Mouse (Mus musculus) stomach, embryonic 16.5 days (tissue): ENCODE measurements around the gene Zcchc2. TPM values are rescaled to one million over a fixed set of nuclear protein-coding genes. Genes with fewer than 3 reads are reported as not detected.
A peak's percentile ranks its signal among the peaks of the same experiment; 100 is the strongest.

Source experiments
- ATAC-seq: fragments of 200-750 bp; cut with Nextera tagmentation; 2 replicates; pipeline ENCODE4 v1.8.0; 2017; ENCODE audit warnings: moderate number of reproducible peaks, moderate TSS enrichment; ENCODE audit not compliant: insufficient read depth, low FRiP score
- H3K27ac ChIP-seq: fragments of 300-500 bp; sonication (generic); 2 replicates; pipeline ENCODE4 v1.5.1; 2014; ENCODE audit warnings: low read length
- H3K27me3 ChIP-seq: fragments of 300-500 bp; sonication (generic); 2 replicates; pipeline ENCODE4 v1.6.1; 2014; ENCODE audit warnings: low read length, control low read depth, mixed read lengths; ENCODE audit not compliant: control insufficient read depth, insufficient read depth
- H3K36me3 ChIP-seq: fragments of 300-500 bp; sonication (generic); 2 replicates; pipeline ENCODE4 v1.6.1; 2014; ENCODE audit warnings: low read length; ENCODE audit not compliant: control insufficient read depth, insufficient read depth
- H3K4me1 ChIP-seq: fragments of 300-500 bp; sonication (generic); 2 replicates; pipeline ENCODE4 v1.6.1; 2014; ENCODE audit warnings: low read length, control low read depth, mixed read lengths; ENCODE audit not compliant: control insufficient read depth, insufficient read depth
- H3K4me2 ChIP-seq: fragments of 300-500 bp; sonication (generic); 2 replicates; pipeline ENCODE4 v1.6.1; 2014; ENCODE audit warnings: low read depth, low read length, mixed read lengths
- H3K4me3 ChIP-seq: fragments of 300-500 bp; sonication (generic); replicated peaks from 2 replicates; pipeline ENCODE4 v1.5.1; 2014; ENCODE audit warnings: mild to moderate bottlenecking, low read length
- H3K9ac ChIP-seq: fragments of 300-500 bp; sonication (generic); 2 replicates; pipeline ENCODE4 v1.6.1; 2014; ENCODE audit warnings: low read length
- H3K9me3 ChIP-seq: fragments of 300-500 bp; sonication (generic); replicated peaks from 2 replicates; pipeline ENCODE4 v1.6.1; 2016; ENCODE audit warnings: low read length, control low read depth; ENCODE audit not compliant: control insufficient read depth
- WGBS: fragments of 180-500 bp; shearing (Covaris S2); extraction: QIAGEN DNeasy Blood & Tissue Kit; methylation state at CpG from one replicate; pipeline ENCODE4 v1.1.7; 2014; 5-methylcytosine and 5-hydroxymethylcytosine counted together
- polyA plus RNA-seq: library from polyadenylated mRNA; unstranded; fragments of >200 nt; fragmentation: Nextera tagmentation; extraction: Ambion mirVana; gene quantifications from 2 replicates; pipeline ENCODE4 v1.2.1, GENCODE M21; 2015

The Zcchc2 gene
- polyA plus RNA-seq, 1 experiment from 2014 or later: 2.2 TPM

DNA sequence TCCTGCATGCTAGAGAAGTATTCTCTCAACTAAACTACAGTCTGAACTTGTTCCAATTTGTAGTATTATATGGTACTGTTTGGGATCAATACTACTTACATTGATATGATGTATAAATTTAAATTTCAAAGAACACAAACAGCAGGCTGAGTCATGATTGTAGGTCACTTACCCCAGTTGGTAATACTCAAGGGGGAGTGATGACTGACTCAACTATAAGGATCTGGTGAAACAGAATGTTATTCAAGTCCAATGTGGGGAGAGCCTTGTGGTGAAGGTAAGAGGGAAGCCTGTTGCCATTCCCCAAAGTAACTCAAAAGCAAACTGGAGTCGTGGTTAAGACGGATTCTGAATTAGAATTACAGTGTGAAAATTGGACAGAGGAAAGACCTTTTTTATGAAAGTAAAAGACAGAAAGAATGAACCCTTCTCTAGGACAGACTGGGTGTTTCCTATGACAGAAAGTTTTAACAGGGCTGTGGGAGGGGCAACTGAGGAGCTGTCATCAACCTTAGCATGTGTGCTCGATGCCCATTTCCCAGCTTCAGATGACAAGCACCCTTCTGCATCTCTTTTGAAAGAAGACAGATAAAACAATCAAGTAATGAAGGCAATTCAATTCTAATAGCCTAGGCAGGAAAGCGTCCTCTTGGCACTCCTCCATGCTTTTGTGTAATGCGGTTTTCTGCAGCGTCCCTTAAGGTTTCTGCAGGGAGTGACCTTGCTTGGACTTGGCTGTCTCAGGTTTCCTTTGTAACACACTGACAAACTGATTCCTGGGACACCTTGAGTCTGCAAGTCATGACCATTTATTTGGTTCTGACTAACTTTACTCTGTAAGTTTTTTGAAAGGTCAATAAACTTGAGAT, 7.5 kb upstream of the Zcchc2 start:
- ATAC-seq: no peak
- Histone ChIP-seq H3K9me3 (no peaks in the 10 kb centered on the region), H3K27me3 (no peaks in the 10 kb centered on the region), H3K27ac (no peak overlapping the region), H3K4me2 (no peak overlapping the region), H3K36me3 (no peaks in the 10 kb centered on the region), H3K9ac (no peak overlapping the region), H3K4me1 (no peaks in the 10 kb centered on the region), H3K4me3 (no peak overlapping the region)
- 59% methylated on average over 6 of the region's 6 CpGs for WGBS

GRCm38 (mm10) chr1:105984172-105984571, 6.0 kb upstream of the Zcchc2 start:
- Histone ChIP-seq H3K4me3 (no peak overlapping the region), H3K4me2 (no peak overlapping the region), H3K4me1 (no peaks in the 10 kb centered on the region), H3K27ac (no peak overlapping the region), H3K9me3 (no peaks in the 10 kb centered on the region), H3K9ac (no peak overlapping the region), H3K27me3 (no peaks in the 10 kb centered on the region), H3K36me3 (no peaks in the 10 kb centered on the region)
- 94% methylated on average over 3 of the region's 3 CpGs for WGBS
- ATAC-seq: no peak

DNA sequence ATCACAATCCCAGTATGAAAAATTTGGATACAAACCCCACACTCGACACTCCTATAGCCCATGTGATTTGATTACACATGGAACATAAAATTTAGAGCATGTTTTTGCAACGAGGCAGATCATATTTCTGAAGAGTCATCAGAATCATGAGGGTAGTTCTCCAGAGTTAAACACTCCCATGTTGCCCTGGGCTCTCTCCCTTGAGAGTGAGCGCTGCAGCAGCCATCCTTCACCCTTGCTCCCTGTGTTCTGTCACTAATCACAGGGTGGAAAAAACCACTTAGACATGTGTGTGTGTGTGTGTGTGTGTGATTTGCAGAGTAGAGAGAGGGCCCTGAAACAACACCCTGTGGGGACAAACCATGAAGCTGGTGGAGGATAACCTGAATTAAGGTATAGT, 2.0 kb upstream of the Zcchc2 start:
- WGBS: 45% methylated on average over 3 of the region's 3 CpGs
- Histone ChIP-seq H3K4me2 (no peak overlapping the region), H3K9me3 (no peaks in the 10 kb centered on the region), H3K4me1 (peaks cover 3% of the 10 kb centered on the region), H3K4me3 (no peak overlapping the region), H3K36me3 (no peaks in the 10 kb centered on the region), H3K27ac (no peak overlapping the region), H3K27me3 (no peaks in the 10 kb centered on the region), H3K9ac (no peak overlapping the region)
- no peak for ATAC-seq

GRCm38 (mm10) chr1:105988903-105989639, 1.1 kb upstream of the Zcchc2 start:
- Histone ChIP-seq H3K27ac (no peak overlapping the region), H3K27me3 (no peaks in the 10 kb centered on the region), H3K4me1 (peaks cover 6% of the 10 kb centered on the region), H3K9ac (no peak overlapping the region), H3K4me2 (peak overlapping the region; percentile 71), H3K36me3 (no peaks in the 10 kb centered on the region), H3K9me3 (no peaks in the 10 kb centered on the region), H3K4me3 (peak overlapping the region; percentile 86)
- WGBS: 60% methylated on average over 14 of the region's 14 CpGs
- ATAC-seq: no peak

DNA sequence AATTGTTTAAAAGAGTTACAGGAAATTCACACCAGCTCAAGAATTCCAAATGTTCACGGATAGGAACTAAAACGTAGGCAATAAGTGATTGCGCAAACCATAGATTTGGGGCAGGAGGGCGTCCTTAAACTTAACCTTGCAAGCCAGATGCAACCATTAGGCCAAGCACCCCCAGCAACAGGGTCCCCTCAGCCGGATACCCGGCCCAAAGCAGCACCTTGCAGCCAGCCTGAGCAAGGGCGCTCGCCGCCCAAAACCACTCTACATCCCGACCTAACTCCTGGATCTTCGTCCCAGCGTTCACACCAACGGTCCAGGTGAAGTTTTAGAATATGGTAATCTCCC, 594 bp upstream of the Zcchc2 start:
- no peak overlapping the region; the same call in 1 of the 2 replicates for H3K27ac ChIP-seq
- no peak for ATAC-seq

DNA sequence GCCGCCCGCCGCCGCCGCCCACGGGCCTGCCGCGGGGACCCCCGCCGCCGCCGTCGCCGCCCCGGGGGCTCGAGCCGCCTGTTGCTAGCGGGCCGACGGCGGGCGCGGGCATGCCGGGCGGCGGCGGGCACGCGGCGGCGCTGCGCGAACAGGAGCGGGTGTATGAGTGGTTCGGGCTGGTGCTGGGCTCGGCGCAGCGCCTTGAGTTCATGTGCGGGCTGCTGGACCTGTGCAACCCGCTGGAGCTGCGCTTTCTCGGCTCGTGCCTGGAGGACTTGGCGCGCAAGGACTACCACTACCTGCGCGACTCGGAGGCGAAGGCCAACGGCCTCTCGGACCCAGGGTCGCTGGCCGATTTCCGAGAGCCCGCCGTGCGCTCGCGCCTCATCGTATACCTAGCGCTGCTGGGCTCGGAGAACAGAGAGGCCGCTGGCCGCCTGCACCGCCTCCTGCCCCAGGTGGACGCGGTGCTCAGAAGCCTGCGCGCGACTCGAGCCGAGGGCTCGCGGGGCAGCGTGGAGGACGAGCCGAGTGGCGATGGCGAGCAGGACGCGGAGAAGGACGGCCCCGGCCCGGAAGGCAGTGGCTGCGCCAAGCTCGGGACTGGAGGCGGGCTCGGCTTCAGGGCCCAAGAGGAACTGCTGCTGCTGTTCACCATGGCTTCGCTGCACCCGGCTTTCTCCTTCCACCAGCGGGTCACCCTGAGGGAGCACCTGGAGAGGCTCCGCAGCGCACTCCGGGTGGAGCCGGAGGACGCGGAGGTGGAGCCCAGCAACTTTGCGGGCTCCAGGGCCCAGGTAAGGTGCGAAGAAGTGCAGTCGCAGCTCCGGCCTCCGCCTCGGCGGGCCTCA, 930 bp downstream of the Zcchc2 start:
- no peaks in the 10 kb centered on the region for H3K9me3 ChIP-seq
- no peaks in the 10 kb centered on the region for H3K27me3 ChIP-seq
- H3K4me1 ChIP-seq: peaks cover 6% of the 10 kb centered on the region
- H3K27ac ChIP-seq: peak overlapping the region; percentile 97
- peak overlapping the region; percentile 97 for H3K4me2 ChIP-seq
- H3K9ac ChIP-seq: peak overlapping the region; percentile 94
- ATAC-seq: peak; percentile 10; the same call in 1 of the 2 replicates
- peak overlapping the region; percentile 86 for H3K4me3 ChIP-seq
- H3K36me3 ChIP-seq: no peaks in the 10 kb centered on the region
- WGBS: under 1% methylated on average over 104 of the region's 104 CpGs

More for the DNA sequence above, 594 bp upstream of the Zcchc2 start:
- Histone ChIP-seq H3K4me2 (peak overlapping the region; percentile 71), H3K9ac (peak overlapping the region; percentile 94), H3K27me3 (no peaks in the 10 kb centered on the region), H3K4me1 (peaks cover 6% of the 10 kb centered on the region), H3K9me3 (no peaks in the 10 kb centered on the region), H3K4me3 (peak overlapping the region; percentile 86), H3K36me3 (no peaks in the 10 kb centered on the region)
- WGBS: 1% methylated on average over 13 of the region's 13 CpGs

DNA sequence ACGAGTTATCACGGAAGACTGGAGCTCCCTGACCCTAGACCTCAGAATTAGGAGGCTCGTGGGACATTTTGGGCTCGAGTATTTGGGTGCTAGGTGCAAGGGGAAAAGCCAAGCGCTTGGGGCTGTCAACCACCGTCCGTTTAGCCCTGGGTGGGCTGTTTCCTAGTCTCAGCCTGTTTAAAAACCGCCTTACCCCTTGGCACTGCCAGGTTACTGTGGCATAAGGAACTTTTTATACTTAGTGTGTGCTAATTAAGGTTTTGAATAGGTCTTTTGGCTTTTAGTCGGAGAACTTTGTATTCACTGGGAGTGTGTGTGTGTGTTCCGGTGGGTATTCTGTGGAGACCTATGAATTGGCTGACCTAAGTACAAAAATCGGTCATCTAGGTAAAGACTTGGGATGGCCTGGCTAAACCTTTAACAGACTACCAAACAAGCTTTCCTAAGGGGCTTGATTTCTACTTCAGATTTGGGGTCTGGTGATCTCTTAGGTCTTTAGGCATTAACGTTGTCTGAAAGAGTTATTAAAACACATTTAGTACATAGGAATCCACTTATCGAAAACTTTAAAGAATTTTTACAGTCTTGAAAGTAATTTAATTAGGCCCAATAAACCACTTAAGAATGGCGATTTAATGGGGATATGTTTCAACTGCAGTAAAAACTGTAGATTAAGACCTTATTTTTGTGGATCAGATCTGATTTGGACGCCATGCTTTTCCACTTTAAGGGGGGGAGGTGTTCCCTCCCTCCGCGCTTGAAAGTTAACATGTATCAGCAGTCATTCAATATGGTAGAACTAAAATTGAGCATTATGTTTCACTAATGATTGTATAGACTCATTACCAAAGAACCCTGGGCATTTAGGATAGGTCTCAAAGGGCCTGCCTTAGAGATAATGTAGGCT, 2.0 kb downstream of the Zcchc2 start:
- peak overlapping the region; percentile 97; the same call in 1 of the 2 replicates for H3K27ac ChIP-seq
- ATAC-seq: no peak
- H3K4me3 ChIP-seq: peak overlapping the region; percentile 86
- no peaks in the 10 kb centered on the region for H3K36me3 ChIP-seq
- peaks cover 7% of the 10 kb centered on the region for H3K4me1 ChIP-seq
- peak overlapping the region; percentile 94 for H3K9ac ChIP-seq
- 40% methylated on average over 17 of the region's 17 CpGs for WGBS
- no peaks in the 10 kb centered on the region for H3K9me3 ChIP-seq
- H3K4me2 ChIP-seq: peak overlapping the region; percentile 97
- H3K27me3 ChIP-seq: no peaks in the 10 kb centered on the region

GRCm38 (mm10) chr1:105993196-105993595, 3.0 kb downstream of the Zcchc2 start:
- H3K4me1 ChIP-seq: peaks cover 10% of the 10 kb centered on the region
- H3K27me3 ChIP-seq: no peaks in the 10 kb centered on the region
- H3K27ac ChIP-seq: peak overlapping the region; percentile 67
- no peaks in the 10 kb centered on the region for H3K36me3 ChIP-seq
- peak overlapping the region; percentile 97 for H3K4me2 ChIP-seq
- peak overlapping the region; percentile 86 for H3K4me3 ChIP-seq
- no peaks in the 10 kb centered on the region for H3K9me3 ChIP-seq
- no peak for ATAC-seq
- H3K9ac ChIP-seq: peak overlapping the region; percentile 81
- WGBS: 8% methylated on average over 7 of the region's 7 CpGs
